Mouse (Mus musculus) neural tube, embryonic 13.5 days (tissue): Measurements from ENCODE around the gene Zfp428. TPM values are rescaled to one million over a fixed set of nuclear protein-coding genes. Genes with fewer than 3 reads are reported as not detected.

ENCODE experiments used
- ATAC-seq: fragments of 200-750 bp; cut with Nextera tagmentation; 2 replicates; pipeline ENCODE4 v1.8.0; 2017; ENCODE audit warnings: low read depth, mild to moderate bottlenecking, moderate TSS enrichment, moderate library complexity
- H3K27ac ChIP-seq: fragments of 300-500 bp; sonication (generic); replicated peaks from 2 replicates; pipeline ENCODE4 v1.5.1; 2015; ENCODE audit warnings: moderate library complexity, mild to moderate bottlenecking, inconsistent platforms
- H3K27me3 ChIP-seq: fragments of 300-500 bp; sonication (generic); 2 replicates; pipeline ENCODE4 v1.6.1; 2015; ENCODE audit warnings: mild to moderate bottlenecking, inconsistent platforms
- H3K36me3 ChIP-seq: fragments of 300-500 bp; sonication (generic); 2 replicates; pipeline ENCODE4 v1.6.1; 2015; ENCODE audit warnings: mild to moderate bottlenecking, inconsistent platforms
- H3K4me1 ChIP-seq: fragments of 300-500 bp; sonication (generic); replicated peaks from 2 replicates; pipeline ENCODE4 v1.6.1; 2015; ENCODE audit warnings: inconsistent platforms
- H3K4me2 ChIP-seq: fragments of 300-500 bp; sonication (generic); 2 replicates; pipeline ENCODE4 v1.6.1; 2015; ENCODE audit warnings: inconsistent platforms, mild to moderate bottlenecking, moderate library complexity
- H3K4me3 ChIP-seq: fragments of 300-500 bp; sonication (generic); 2 replicates; pipeline ENCODE4 v1.5.1; 2015; ENCODE audit warnings: mild to moderate bottlenecking, inconsistent platforms
- H3K9ac ChIP-seq: fragments of 300-500 bp; sonication (generic); 2 replicates; pipeline ENCODE4 v1.6.1; 2015; ENCODE audit warnings: moderate library complexity, mild to moderate bottlenecking, inconsistent platforms
- H3K9me3 ChIP-seq: fragments of 300-500 bp; sonication (generic); 2 replicates; pipeline ENCODE4 v1.6.1; 2016; ENCODE audit warnings: inconsistent platforms
- WGBS: fragments of 180-500 bp; shearing (Covaris S2); methylation state at CpG from one replicate; pipeline ENCODE4 v1.1.7; 2015; 5-methylcytosine and 5-hydroxymethylcytosine counted together
- polyA plus RNA-seq: library from polyadenylated mRNA; unstranded; fragments of >200 nt; fragmentation: Nextera tagmentation; extraction: Ambion mirVana; gene quantifications from 2 replicates; pipeline ENCODE4 v1.2.1, GENCODE M21; 2015

Zfp428 gene
- polyA plus RNA-seq, 1 experiment from 2014 or later, result 251 TPM

DNA sequence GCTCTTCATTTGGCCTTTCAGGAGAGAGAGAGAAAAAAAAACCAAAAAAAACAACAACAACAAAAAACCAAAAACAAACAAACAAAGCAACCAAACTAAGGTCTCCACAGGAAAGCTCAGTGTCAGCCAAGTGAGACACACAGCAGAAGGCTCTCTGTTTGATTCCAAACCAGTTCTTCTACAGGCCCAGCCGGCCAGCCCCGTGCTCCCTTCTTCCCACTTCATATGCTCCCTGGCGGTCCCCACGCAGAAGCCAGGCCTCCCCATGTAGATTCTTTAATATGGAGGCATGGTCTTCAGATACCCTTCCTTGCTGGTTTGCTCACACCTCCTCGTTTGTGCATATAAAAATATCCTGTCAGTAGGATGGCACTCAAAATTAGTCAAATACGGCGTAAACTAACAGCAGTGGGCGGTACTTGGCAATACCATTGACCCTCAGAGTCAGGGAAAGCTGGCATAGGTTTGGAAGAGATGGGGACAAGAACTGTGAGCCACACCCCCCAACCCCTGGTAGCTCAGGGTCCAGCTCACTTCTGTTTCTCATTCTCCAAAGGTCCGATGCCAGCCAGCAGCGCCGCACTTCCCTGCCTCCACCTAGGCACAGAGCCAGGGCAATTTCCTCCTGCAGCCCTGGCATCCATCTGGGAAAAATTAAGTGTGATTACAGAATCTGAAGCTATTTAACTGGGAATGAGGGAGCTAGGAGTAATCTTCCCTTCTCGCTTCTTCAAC, 19.0 kb downstream of the Zfp428 start:
- Histone ChIP-seq H3K9ac (no peak overlapping the region), H3K36me3 (peaks cover 2% of the 10 kb centered on the region; the same call in 1 of the 2 replicates), H3K4me3 (no peak overlapping the region), H3K9me3 (no peaks in the 10 kb centered on the region), H3K4me1 (peaks cover 11% of the 10 kb centered on the region), H3K4me2 (no peak overlapping the region), H3K27me3 (no peaks in the 10 kb centered on the region), H3K27ac (no peak overlapping the region; the same call in 1 of the 2 replicates)
- no peak for ATAC-seq
- WGBS, result 84% methylated on average over 12 of the region's 12 CpGs

- H3K36me3 ChIP-seq, result peaks cover 14% of the 10 kb centered on the region
- WGBS, result 94% methylated on average over 11 of the region's 11 CpGs
- no peak overlapping the region for H3K4me3 ChIP-seq
- no peaks in the 10 kb centered on the region for H3K9me3 ChIP-seq
- ATAC-seq, result no peak
- no peak overlapping the region for H3K4me2 ChIP-seq
- H3K9ac ChIP-seq, result no peak overlapping the region
- H3K4me1 ChIP-seq, result peaks cover 35% of the 10 kb centered on the region
- no peak overlapping the region for H3K27ac ChIP-seq
- H3K27me3 ChIP-seq, result peaks cover 8% of the 10 kb centered on the region
These were observed 22.1 kb downstream of the Zfp428 start for GRCm38 (mm10) chr7:24528861-24529260.

GRCm38 (mm10) chr7:24529580-24529979, 22.8 kb downstream of the Zfp428 start:
- peaks cover 21% of the 10 kb centered on the region for H3K36me3 ChIP-seq
- no peaks in the 10 kb centered on the region for H3K9me3 ChIP-seq
- H3K27me3 ChIP-seq, result peaks cover 9% of the 10 kb centered on the region
- peaks cover 42% of the 10 kb centered on the region for H3K4me1 ChIP-seq
- peak; percentile 3; the same call in 1 of the 2 replicates for ATAC-seq
- peak overlapping the region; percentile 81 for H3K9ac ChIP-seq
- H3K27ac ChIP-seq, result peak overlapping the region; percentile 89
- peak overlapping the region; percentile 88 for H3K4me2 ChIP-seq
- peak overlapping the region; percentile 59 for H3K4me3 ChIP-seq
- 61% methylated on average over 11 of the region's 11 CpGs for WGBS

DNA sequence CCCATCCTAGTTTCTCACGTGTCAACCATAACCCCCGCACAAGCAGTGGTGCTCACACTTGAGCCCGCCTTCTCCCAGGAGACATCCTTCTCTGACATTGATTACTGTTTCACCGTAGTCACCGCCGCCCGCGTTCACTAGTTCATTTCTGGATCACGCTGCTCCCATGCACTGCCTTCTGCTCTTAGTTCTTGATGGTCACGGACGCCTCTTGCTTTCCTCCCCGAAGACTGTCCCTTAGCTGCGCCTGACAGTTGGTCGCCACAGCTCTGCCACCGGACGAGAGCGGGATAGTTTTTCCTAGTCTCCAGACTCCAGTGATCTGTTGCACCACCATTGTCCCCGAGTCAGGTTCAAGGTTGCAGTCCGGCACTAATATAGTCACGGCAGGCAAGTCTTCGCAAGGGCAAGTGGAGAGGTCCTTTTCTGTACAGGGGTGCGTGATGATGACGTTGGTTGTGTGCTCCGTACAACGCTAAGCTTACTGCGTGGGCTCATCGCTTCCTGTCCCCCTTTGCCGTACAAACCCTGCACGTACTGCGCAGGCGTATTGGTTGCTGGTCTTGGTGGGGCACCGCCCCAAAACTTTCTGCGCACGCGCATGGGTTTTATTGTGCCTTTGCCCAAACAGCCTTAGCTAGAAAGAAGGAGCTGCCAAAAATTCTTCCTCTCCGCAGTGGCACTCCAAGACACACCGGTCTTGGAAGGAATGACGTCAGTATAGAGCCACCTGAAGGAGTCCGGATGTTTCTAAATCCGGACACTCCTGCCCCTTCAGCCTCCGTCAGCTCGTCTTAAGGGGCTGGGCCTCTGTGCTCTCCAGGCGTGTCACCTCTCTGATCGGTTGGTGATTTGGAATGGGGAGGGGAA, 23.5 kb downstream of the Zfp428 start, which contains the start of gene Irgq:
Irgq (plus strand) TSS at position 628 of the 870 bp plus-strand sequence.
- Histone ChIP-seq H3K4me1 (peaks cover 49% of the 10 kb centered on the region), H3K9ac (peak within 1 kb of the TSS; percentile 93), H3K9me3 (no peaks in the 10 kb centered on the region), H3K4me2 (peak within 1 kb of the TSS; percentile 88), H3K4me3 (peak within 1 kb of the TSS; percentile 59), H3K27me3 (peaks cover 9% of the 10 kb centered on the region), H3K27ac (peak within 1 kb of the TSS; percentile 89), H3K36me3 (peaks cover 28% of the 10 kb centered on the region)
- ATAC-seq, result peak; percentile 94
- WGBS, result 2% methylated on average over 44 of the region's 44 CpGs

DNA sequence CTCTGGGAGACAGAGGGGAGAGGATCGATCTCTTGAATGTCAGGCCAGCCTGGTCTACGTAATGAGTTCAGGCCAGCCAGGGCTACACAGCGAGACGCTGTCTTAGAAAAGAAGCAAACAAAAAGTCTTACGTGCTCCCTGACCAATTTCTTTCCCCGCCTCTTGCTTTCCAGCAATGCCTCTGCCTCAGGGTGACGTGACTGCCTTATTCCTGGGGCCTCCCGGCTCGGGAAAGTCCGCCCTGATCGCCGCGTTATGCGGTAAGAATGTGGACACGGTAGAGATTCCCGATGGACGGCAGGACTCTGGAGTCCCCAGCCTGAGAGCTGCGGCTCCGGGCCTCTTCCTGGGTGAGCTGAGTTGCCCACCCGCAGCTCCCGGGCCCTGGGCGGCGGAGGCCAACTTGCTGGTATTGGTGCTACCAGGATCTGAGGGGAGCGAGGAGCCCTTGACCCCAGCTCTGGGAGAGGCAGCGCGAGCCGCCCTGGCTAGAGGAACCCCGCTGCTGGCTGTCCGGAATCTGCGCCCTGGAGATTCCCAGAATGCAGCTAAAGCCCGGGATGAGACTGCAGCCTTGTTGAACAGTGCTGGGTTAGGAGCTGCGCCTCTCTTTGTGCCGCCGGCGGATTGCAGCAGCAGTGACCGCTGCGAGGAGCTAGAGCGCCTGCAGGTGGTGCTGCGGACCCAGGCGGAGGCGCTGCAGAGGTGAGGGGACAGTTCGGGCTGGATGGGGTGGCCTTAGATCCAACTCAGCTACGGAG, 24.6 kb downstream of the Zfp428 start:
- H3K9ac ChIP-seq, result peak overlapping the region; percentile 93
- H3K36me3 ChIP-seq, result peaks cover 39% of the 10 kb centered on the region
- H3K27ac ChIP-seq, result peak overlapping the region; percentile 83
- no peaks in the 10 kb centered on the region for H3K9me3 ChIP-seq
- WGBS, result 2% methylated on average over 43 of the region's 43 CpGs
- peak; percentile 42 for ATAC-seq
- H3K4me3 ChIP-seq, result peak overlapping the region; percentile 59
- peak overlapping the region; percentile 88 for H3K4me2 ChIP-seq
- H3K4me1 ChIP-seq, result peaks cover 51% of the 10 kb centered on the region
- H3K27me3 ChIP-seq, result peaks cover 9% of the 10 kb centered on the region

GRCm38 (mm10) chr7:24533031-24533571, 26.3 kb downstream of the Zfp428 start:
- H3K4me3 ChIP-seq, result no peak overlapping the region
- H3K27ac ChIP-seq, result no peak overlapping the region
- H3K27me3 ChIP-seq, result peaks cover 9% of the 10 kb centered on the region
- H3K4me2 ChIP-seq, result peak overlapping the region; percentile 40
- ATAC-seq, result no peak
- peaks cover 51% of the 10 kb centered on the region for H3K4me1 ChIP-seq
- H3K9me3 ChIP-seq, result no peaks in the 10 kb centered on the region
- peak overlapping the region; percentile 62; the same call in 1 of the 2 replicates for H3K9ac ChIP-seq
- WGBS, result 57% methylated on average over 28 of the region's 28 CpGs
- H3K36me3 ChIP-seq, result peaks cover 44% of the 10 kb centered on the region

- H3K9me3 ChIP-seq, result no peaks in the 10 kb centered on the region
- H3K4me2 ChIP-seq, result peak overlapping the region; percentile 40
- 22% methylated on average over 42 of the region's 42 CpGs for WGBS
- H3K27ac ChIP-seq, result no peak overlapping the region
- H3K9ac ChIP-seq, result peak overlapping the region; percentile 62
- H3K27me3 ChIP-seq, result peaks cover 9% of the 10 kb centered on the region
- peaks cover 51% of the 10 kb centered on the region for H3K4me1 ChIP-seq
- H3K4me3 ChIP-seq, result peak overlapping the region; percentile 22
- H3K36me3 ChIP-seq, result peaks cover 44% of the 10 kb centered on the region
- no peak for ATAC-seq
These were observed 27.0 kb downstream of the Zfp428 start for GRCm38 (mm10) chr7:24533806-24534205.

- Histone ChIP-seq H3K4me1 (peaks cover 47% of the 10 kb centered on the region), H3K4me3 (peak overlapping the region; percentile 22), H3K9me3 (no peaks in the 10 kb centered on the region), H3K27me3 (peaks cover 9% of the 10 kb centered on the region), H3K27ac (no peak overlapping the region), H3K9ac (peak overlapping the region; percentile 62), H3K36me3 (peaks cover 44% of the 10 kb centered on the region), H3K4me2 (peak overlapping the region; percentile 40)
- ATAC-seq, result no peak
- WGBS, result 29% methylated on average over 19 of the region's 19 CpGs
These were observed 27.5 kb downstream of the Zfp428 start for GRCm38 (mm10) chr7:24534301-24534700.

DNA sequence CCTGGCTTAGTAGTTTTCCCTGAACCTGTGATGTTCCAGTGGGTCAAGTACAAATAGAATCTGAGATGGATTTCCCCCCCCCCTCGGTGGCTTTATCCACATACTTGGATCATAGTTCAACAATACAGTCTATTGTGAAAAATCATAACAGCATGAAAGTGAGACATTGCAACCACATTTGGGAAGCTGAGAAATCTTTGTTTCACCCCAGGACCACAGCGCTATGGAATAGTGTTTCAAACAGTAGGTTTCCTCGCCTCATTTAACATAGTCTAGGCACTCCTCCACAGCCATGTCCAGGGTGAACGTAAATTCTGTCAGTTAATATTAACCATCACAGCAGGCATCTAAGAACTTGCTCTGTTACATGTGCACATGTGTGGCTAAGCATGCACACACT, 30.3 kb downstream of the Zfp428 start:
- H3K4me3 ChIP-seq, result no peak overlapping the region
- H3K9ac ChIP-seq, result no peak overlapping the region
- peaks cover 44% of the 10 kb centered on the region for H3K36me3 ChIP-seq
- H3K27me3 ChIP-seq, result peaks cover 9% of the 10 kb centered on the region
- H3K9me3 ChIP-seq, result no peaks in the 10 kb centered on the region
- H3K4me1 ChIP-seq, result peaks cover 34% of the 10 kb centered on the region
- ATAC-seq, result no peak
- H3K4me2 ChIP-seq, result no peak overlapping the region
- 64% methylated on average over 4 of the region's 4 CpGs for WGBS
- peak overlapping the region; percentile 23; the same call in 1 of the 2 replicates for H3K27ac ChIP-seq

GRCm38 (mm10) chr7:24537591-24537990, 30.8 kb downstream of the Zfp428 start:
- peaks cover 29% of the 10 kb centered on the region for H3K4me1 ChIP-seq
- 81% methylated on average over 5 of the region's 5 CpGs for WGBS
- no peak overlapping the region for H3K9ac ChIP-seq
- H3K4me2 ChIP-seq, result no peak overlapping the region
- peak overlapping the region; percentile 23; the same call in 1 of the 2 replicates for H3K27ac ChIP-seq
- no peak for ATAC-seq
- H3K27me3 ChIP-seq, result peaks cover 9% of the 10 kb centered on the region
- H3K36me3 ChIP-seq, result peaks cover 41% of the 10 kb centered on the region
- no peak overlapping the region for H3K4me3 ChIP-seq
- no peaks in the 10 kb centered on the region for H3K9me3 ChIP-seq

- 46% methylated on average over 5 of the region's 5 CpGs for WGBS
- ATAC-seq, result no peak
These were observed 31.3 kb downstream of the Zfp428 start for GRCm38 (mm10) chr7:24538154-24538553.

More at GRCm38 (mm10) chr7:24538154-24538553, 31.3 kb downstream of the Zfp428 start:
- Histone ChIP-seq H3K4me3 (no peak overlapping the region), H3K4me1 (peaks cover 24% of the 10 kb centered on the region), H3K9me3 (no peaks in the 10 kb centered on the region), H3K4me2 (no peak overlapping the region), H3K27ac (0 out of 2 replicates have a peak overlapping the region, but pooled peaks have one; percentile 23), H3K9ac (no peak overlapping the region), H3K27me3 (peaks cover 6% of the 10 kb centered on the region), H3K36me3 (peaks cover 38% of the 10 kb centered on the region)
